Mouse (Mus musculus) erythroblast, adult 5-6 weeks (primary cell): ENCODE results near the gene Arhgef19. TPM values are rescaled to one million over a fixed set of nuclear protein-coding genes. Genes with fewer than 3 reads are reported as not detected.

Experiments
- ATAC-seq: replicated peaks from 2 replicates; pipeline ENCODE4 v1.8.0; 2016; ENCODE audit warnings: moderate number of reproducible peaks, mild to moderate bottlenecking, moderate TSS enrichment, inconsistent platforms; ENCODE audit not compliant: poor library complexity, low FRiP score, severe bottlenecking
- total RNA-seq, 2 experiments: library from RNA; stranded (forward) in 1 of 2; stranded (reverse) in 1 of 2; fragments of 150-400 nt in 1 of 2; fragments of 200-764, 138-1000 nt in 1 of 2; gene quantifications; 2 replicates each; pipeline versions ENCODE4 v1.2.3 to v1.2.4; 2015 to 2017; ENCODE audit warnings: low replicate concordance in 2 of 2

Arhgef19 gene
- total RNA-seq, 2 experiments from 2014 or later = not detected

- ATAC-seq = no peak
Observed at GRCm38 (mm10) chr4:141303402-141304222, 64.3 kb downstream of the Arhgef19 start.

GRCm38 (mm10) chr4:141304223-141304611 is 64.9 kb downstream of the Arhgef19 start:
- no peak for ATAC-seq

GRCm38 (mm10) chr4:141306057-141306456 is 66.8 kb downstream of the Arhgef19 start:
- ATAC-seq = no peak

Other genes with a start within 250 kb of the Arhgef19 start
- not detected in 2 replicates for gene Mfap2, start 229.1 kb upstream of the Arhgef19 start, total RNA-seq (2015; ENCODE audit: low replicate concordance)
- not detected in 2 replicates for gene Mfap2, start 229.1 kb upstream of the Arhgef19 start, total RNA-seq (2017; ENCODE audit: low replicate concordance)
- not detected in 2 replicates for gene Crocc, start 178.9 kb upstream of the Arhgef19 start, total RNA-seq (2015; ENCODE audit: low replicate concordance)
- 0.34 and 4.9 TPM in 2 replicates for gene Crocc, start 178.9 kb upstream of the Arhgef19 start, total RNA-seq (2017; ENCODE audit: low replicate concordance)
- 41.0 and 58.6 TPM in 2 replicates for gene Necap2, start 161.1 kb upstream of the Arhgef19 start, total RNA-seq (2015; ENCODE audit: low replicate concordance)
- 68.0 and 75.4 TPM in 2 replicates for gene Necap2, start 161.1 kb upstream of the Arhgef19 start, total RNA-seq (2017; ENCODE audit: low replicate concordance)
- gene Spata21, start 151.2 kb upstream of the Arhgef19 start, total RNA-seq (2015; ENCODE audit: low replicate concordance) = not detected in 2 replicates
- not detected in 2 replicates for gene Spata21, start 151.2 kb upstream of the Arhgef19 start, total RNA-seq (2017; ENCODE audit: low replicate concordance)
- gene Szrd1, start 99.7 kb upstream of the Arhgef19 start, total RNA-seq (2015; ENCODE audit: low replicate concordance) = 12.1 and 19.0 TPM in 2 replicates
- gene Szrd1, start 99.7 kb upstream of the Arhgef19 start, total RNA-seq (2017; ENCODE audit: low replicate concordance) = 11.8 and 17.4 TPM in 2 replicates
- 43.2 and 49.3 TPM in 2 replicates for gene Fbxo42, start 91.6 kb upstream of the Arhgef19 start, total RNA-seq (2015; ENCODE audit: low replicate concordance)
- 54.4 and 64.7 TPM in 2 replicates for gene Fbxo42, start 91.6 kb upstream of the Arhgef19 start, total RNA-seq (2017; ENCODE audit: low replicate concordance)
- gene Rsg1, start 25.5 kb upstream of the Arhgef19 start, total RNA-seq (2015; ENCODE audit: low replicate concordance) = not detected in 2 replicates
- gene Rsg1, start 25.5 kb upstream of the Arhgef19 start, total RNA-seq (2017; ENCODE audit: low replicate concordance) = 0.42 TPM in 1 of 2 replicates, not detected in the other
- gene Epha2, start 61.7 kb downstream of the Arhgef19 start, total RNA-seq (2015; ENCODE audit: low replicate concordance) = not detected in 2 replicates
- 0.14 TPM in 1 of 2 replicates, not detected in the other for gene Epha2, start 61.7 kb downstream of the Arhgef19 start, total RNA-seq (2017; ENCODE audit: low replicate concordance)
- gene Fam131c, start 128.7 kb downstream of the Arhgef19 start, total RNA-seq (2015; ENCODE audit: low replicate concordance) = not detected in 2 replicates
- gene Fam131c, start 128.7 kb downstream of the Arhgef19 start, total RNA-seq (2017; ENCODE audit: low replicate concordance) = not detected in 2 replicates
- gene Clcnka, start 159.2 kb downstream of the Arhgef19 start, total RNA-seq (2015; ENCODE audit: low replicate concordance) = not detected in 2 replicates
- gene Clcnka, start 159.2 kb downstream of the Arhgef19 start, total RNA-seq (2017; ENCODE audit: low replicate concordance) = not detected in 2 replicates
- gene Clcnkb, start 176.5 kb downstream of the Arhgef19 start, total RNA-seq (2015; ENCODE audit: low replicate concordance) = not detected in 2 replicates
- not detected in 2 replicates for gene Clcnkb, start 176.5 kb downstream of the Arhgef19 start, total RNA-seq (2017; ENCODE audit: low replicate concordance)
- gene Hspb7, start 181.3 kb downstream of the Arhgef19 start, total RNA-seq (2015; ENCODE audit: low replicate concordance) = not detected in 2 replicates
- not detected in 2 replicates for gene Hspb7, start 181.3 kb downstream of the Arhgef19 start, total RNA-seq (2017; ENCODE audit: low replicate concordance)
- not detected in 2 replicates for gene Srarp, start 196.6 kb downstream of the Arhgef19 start, total RNA-seq (2015; ENCODE audit: low replicate concordance)
- 0.70 TPM in 1 of 2 replicates, not detected in the other for gene Srarp, start 196.6 kb downstream of the Arhgef19 start, total RNA-seq (2017; ENCODE audit: low replicate concordance)
- gene Zbtb17, start 205.2 kb downstream of the Arhgef19 start, total RNA-seq (2015; ENCODE audit: low replicate concordance) = 6.3 TPM in 1 of 2 replicates, not detected in the other
- 2.6 and 4.3 TPM in 2 replicates for gene Zbtb17, start 205.2 kb downstream of the Arhgef19 start, total RNA-seq (2017; ENCODE audit: low replicate concordance)